Mouse (Mus musculus) heart, embryonic 15.5 days (tissue): ENCODE data around the gene Has3. TPM values are rescaled to one million over a fixed set of nuclear protein-coding genes. Genes with fewer than 3 reads are reported as not detected.

Experiments
- ATAC-seq: fragments of 200-750 bp; cut with Nextera tagmentation; replicated peaks from 2 replicates; pipeline ENCODE4 v1.8.0; 2017; ENCODE audit warnings: low read depth, moderate TSS enrichment; ENCODE audit not compliant: insufficient number of reproducible peaks, insufficient read depth, low FRiP score
- H3K27ac ChIP-seq: fragments of 300-500 bp; sonication (generic); 2 replicates; pipeline ENCODE4 v1.5.1; 2015; ENCODE audit warnings: mild to moderate bottlenecking, inconsistent platforms
- H3K27me3 ChIP-seq: fragments of 300-500 bp; sonication (generic); 2 replicates; pipeline ENCODE4 v1.6.1; 2015; ENCODE audit warnings: inconsistent platforms
- H3K36me3 ChIP-seq: fragments of 300-500 bp; sonication (generic); 2 replicates; pipeline ENCODE4 v1.6.1; 2015; ENCODE audit warnings: mild to moderate bottlenecking, inconsistent platforms
- H3K4me1 ChIP-seq: fragments of 300-500 bp; sonication (generic); replicated peaks from 2 replicates; pipeline ENCODE4 v1.6.1; 2015; ENCODE audit warnings: inconsistent platforms
- H3K4me2 ChIP-seq: fragments of 300-500 bp; sonication (generic); 2 replicates; pipeline ENCODE4 v1.6.1; 2015; ENCODE audit warnings: inconsistent platforms, mild to moderate bottlenecking, moderate library complexity
- H3K4me3 ChIP-seq: fragments of 300-500 bp; sonication (generic); 2 replicates; pipeline ENCODE4 v1.5.1; 2015; ENCODE audit warnings: mild to moderate bottlenecking, inconsistent platforms
- H3K9ac ChIP-seq: fragments of 300-500 bp; sonication (generic); 2 replicates; pipeline ENCODE4 v1.6.1; 2015; ENCODE audit warnings: mild to moderate bottlenecking, inconsistent platforms
- H3K9me3 ChIP-seq: fragments of 300-500 bp; sonication (generic); replicated peaks from 2 replicates; pipeline ENCODE4 v1.6.1; 2016; ENCODE audit warnings: inconsistent platforms
- WGBS: fragments of 180-500 bp; shearing (Covaris S2); methylation state at CpG from one replicate; pipeline ENCODE4 v1.1.7; 2015; ENCODE audit warnings: mixed read lengths; 5-methylcytosine and 5-hydroxymethylcytosine counted together
- polyA plus RNA-seq: library from polyadenylated mRNA; unstranded; fragments of >200 nt; fragmentation: Nextera tagmentation; extraction: Ambion mirVana; gene quantifications from 2 replicates; pipeline ENCODE4 v1.2.1, GENCODE M21; 2015

Gene Has3
- polyA plus RNA-seq, result 0.14 and 0.27 TPM in 2 replicates

- peak within 1 kb of the TSS; percentile 66 for H3K4me3 ChIP-seq
- H3K27me3 ChIP-seq, result peaks cover 28% of the 10 kb centered on the region
- peak within 1 kb of the TSS; percentile 66 for H3K9ac ChIP-seq
- WGBS, result 3% methylated on average over 18 of the region's 18 CpGs
- peaks cover 34% of the 10 kb centered on the region for H3K4me1 ChIP-seq
- H3K4me2 ChIP-seq, result peak within 1 kb of the TSS; percentile 99
- H3K36me3 ChIP-seq, result peaks cover 6% of the 10 kb centered on the region; the same call in 1 of the 2 replicates
- ATAC-seq, result no peak
- no peak within 1 kb of the TSS for H3K27ac ChIP-seq
- no peaks in the 10 kb centered on the region for H3K9me3 ChIP-seq
Measured at GRCm38 (mm10) chr8:106870051-106870450, at the start of gene Has3. Gene Has3 (plus strand): TSS chr8:106870242.

DNA sequence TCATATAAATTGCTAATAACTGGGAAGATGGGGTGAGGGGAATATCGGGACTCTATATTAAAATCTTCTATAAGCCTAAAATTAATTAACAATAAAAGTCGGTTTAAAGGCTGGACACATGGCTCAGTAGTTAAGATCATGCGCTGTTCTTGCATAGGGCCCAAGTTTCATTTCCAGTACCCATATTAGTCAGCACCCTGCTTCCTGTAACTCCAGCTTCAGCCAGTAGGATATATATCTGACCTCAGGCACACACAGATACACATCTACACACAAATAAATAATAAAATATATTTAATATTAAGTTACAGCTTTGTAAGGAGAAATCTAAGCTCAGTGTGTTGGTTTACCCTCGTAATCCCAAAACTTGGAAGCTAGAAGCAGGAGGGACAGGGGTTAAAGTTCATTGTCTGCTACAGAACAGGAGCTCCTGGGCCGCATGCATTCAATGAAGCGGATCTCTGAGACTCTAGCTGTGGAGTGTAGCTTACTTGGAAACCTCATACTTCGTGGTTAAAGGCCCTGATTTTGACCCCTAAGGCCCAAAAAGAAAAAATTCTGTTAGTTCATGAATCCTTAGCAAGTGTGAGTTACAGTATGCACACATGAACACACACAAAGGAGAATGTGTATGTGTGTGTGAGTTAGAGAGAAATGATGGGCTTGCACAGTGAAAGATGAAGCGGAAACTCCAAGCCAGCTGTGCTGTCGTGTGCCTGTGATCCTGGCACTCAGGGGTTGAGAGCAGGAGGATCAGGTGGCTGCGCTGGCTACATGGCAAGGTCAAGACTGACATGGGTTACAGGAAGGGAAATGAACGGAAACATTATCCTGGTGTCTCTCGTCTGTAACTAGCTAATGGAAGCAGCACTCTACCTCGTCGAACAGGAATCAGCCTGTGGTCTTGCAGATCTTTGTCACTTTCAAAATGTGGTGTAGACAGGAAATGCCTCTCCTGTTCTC is 49.2 kb upstream of the Has3 start:
- H3K9me3 ChIP-seq, result no peaks in the 10 kb centered on the region
- H3K4me2 ChIP-seq, result no peak overlapping the region
- H3K9ac ChIP-seq, result no peak overlapping the region
- no peaks in the 10 kb centered on the region for H3K36me3 ChIP-seq
- H3K27ac ChIP-seq, result no peak overlapping the region
- no peaks in the 10 kb centered on the region for H3K27me3 ChIP-seq
- no peak overlapping the region for H3K4me3 ChIP-seq
- ATAC-seq, result no peak
- 65% methylated on average over 14 of the region's 14 CpGs for WGBS
- peaks cover 13% of the 10 kb centered on the region for H3K4me1 ChIP-seq

DNA sequence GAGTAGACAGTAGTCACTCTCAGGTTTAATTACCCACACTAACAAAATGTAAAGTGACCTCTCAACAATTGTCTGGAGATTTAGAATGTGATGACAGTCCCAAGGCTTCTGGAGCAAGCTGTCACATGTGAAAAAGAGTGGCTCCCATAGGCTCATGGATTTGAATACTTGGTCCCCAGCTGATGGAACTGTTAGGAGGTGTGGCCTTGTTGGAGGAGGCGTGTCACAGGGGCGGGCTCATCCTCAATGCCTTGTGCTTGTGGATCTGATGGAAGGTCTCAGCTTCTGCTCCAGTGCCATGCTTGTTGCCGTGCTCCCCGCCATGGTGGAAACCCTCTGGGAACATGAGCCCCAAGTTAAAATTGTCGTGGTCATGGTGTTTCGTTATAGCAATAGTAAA is 41.1 kb upstream of the Has3 start:
- ATAC-seq, result no peak
- H3K27me3 ChIP-seq, result no peaks in the 10 kb centered on the region
- no peaks in the 10 kb centered on the region for H3K36me3 ChIP-seq
- H3K9ac ChIP-seq, result no peak overlapping the region
- H3K9me3 ChIP-seq, result no peaks in the 10 kb centered on the region
- no peaks in the 10 kb centered on the region for H3K4me1 ChIP-seq
- no peak overlapping the region for H3K27ac ChIP-seq
- H3K4me3 ChIP-seq, result no peak overlapping the region
- no peak overlapping the region for H3K4me2 ChIP-seq
- 80% methylated on average over 6 of the region's 6 CpGs for WGBS

DNA sequence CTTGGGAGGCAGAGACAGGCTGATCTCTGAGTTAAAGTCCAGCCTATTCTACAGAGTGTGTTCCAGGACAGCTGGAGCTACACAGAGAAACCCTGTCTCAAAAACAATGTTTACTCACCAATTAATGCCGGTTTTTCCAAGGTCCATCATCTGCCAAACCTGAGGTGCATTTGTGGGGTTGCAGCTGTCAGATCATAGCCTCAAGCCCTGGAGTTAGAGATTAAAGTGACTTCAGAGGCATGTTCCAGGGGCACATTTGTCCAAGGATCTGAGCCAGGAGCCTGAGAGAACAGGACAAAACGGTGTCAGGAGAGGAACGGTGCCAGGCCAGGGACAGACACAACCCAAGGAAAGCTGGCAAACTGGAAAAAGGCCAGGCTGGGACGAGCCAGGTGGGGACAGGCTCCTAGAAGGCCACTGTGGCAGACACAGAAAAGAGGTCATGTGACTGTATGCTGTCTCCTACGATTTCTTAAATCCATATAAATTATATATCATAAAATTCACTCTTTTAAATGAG is 40.5 kb upstream of the Has3 start:
- H3K4me2 ChIP-seq, result no peak overlapping the region
- no peak for ATAC-seq

GRCm38 (mm10) chr8:106834899-106835298 is 35.1 kb upstream of the Has3 start:
- H3K9me3 ChIP-seq, result no peaks in the 10 kb centered on the region
- no peak overlapping the region for H3K9ac ChIP-seq
- 0 out of 2 replicates have a peak overlapping the region, but pooled peaks have one; percentile 19 for H3K4me2 ChIP-seq
- peak; percentile 82 for ATAC-seq
- WGBS, result 24% methylated on average over 1 of the region's 1 CpGs
- H3K4me1 ChIP-seq, result peaks cover 33% of the 10 kb centered on the region
- no peaks in the 10 kb centered on the region for H3K27me3 ChIP-seq
- H3K27ac ChIP-seq, result peak overlapping the region; percentile 82
- H3K36me3 ChIP-seq, result no peaks in the 10 kb centered on the region
- H3K4me3 ChIP-seq, result no peak overlapping the region

More for the DNA sequence above, 40.5 kb upstream of the Has3 start:
- Histone ChIP-seq H3K27ac (no peak overlapping the region), H3K9ac (no peak overlapping the region), H3K4me3 (no peak overlapping the region), H3K4me1 (peaks cover 1% of the 10 kb centered on the region), H3K36me3 (no peaks in the 10 kb centered on the region), H3K27me3 (no peaks in the 10 kb centered on the region), H3K9me3 (no peaks in the 10 kb centered on the region)
- 76% methylated on average over 5 of the region's 5 CpGs for WGBS

GRCm38 (mm10) chr8:106836525-106836924 is 33.5 kb upstream of the Has3 start:
- Histone ChIP-seq H3K4me2 (no peak overlapping the region), H3K4me3 (no peak overlapping the region), H3K36me3 (no peaks in the 10 kb centered on the region), H3K9me3 (no peaks in the 10 kb centered on the region), H3K27me3 (no peaks in the 10 kb centered on the region), H3K27ac (no peak overlapping the region), H3K9ac (no peak overlapping the region), H3K4me1 (peaks cover 38% of the 10 kb centered on the region)
- WGBS, result 67% methylated on average over 6 of the region's 6 CpGs
- ATAC-seq, result no peak

DNA sequence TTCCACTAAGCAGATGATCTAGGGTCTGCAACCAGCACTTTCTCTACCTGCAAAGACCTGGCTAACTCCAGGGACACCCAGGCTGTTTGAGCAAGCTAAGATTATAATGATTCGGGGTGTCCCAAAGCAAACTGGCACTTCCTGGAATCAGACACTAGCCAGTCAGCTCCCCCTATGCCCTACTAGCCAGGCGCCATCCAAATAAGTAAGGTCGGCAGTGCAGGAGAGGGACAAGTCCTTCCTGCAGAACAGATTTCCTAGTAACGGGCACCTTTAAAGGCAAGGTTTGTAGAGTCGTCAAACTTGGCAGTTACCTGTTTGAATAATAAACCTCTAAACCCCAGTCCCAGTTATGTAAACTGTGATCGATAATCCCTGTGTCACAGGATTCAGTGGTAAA is 31.2 kb upstream of the Has3 start:
- no peaks in the 10 kb centered on the region for H3K27me3 ChIP-seq
- WGBS, result 55% methylated on average over 6 of the region's 6 CpGs
- H3K36me3 ChIP-seq, result no peaks in the 10 kb centered on the region
- peaks cover 38% of the 10 kb centered on the region for H3K4me1 ChIP-seq
- peak overlapping the region; percentile 38 for H3K4me2 ChIP-seq
- H3K4me3 ChIP-seq, result no peak overlapping the region
- H3K9me3 ChIP-seq, result no peaks in the 10 kb centered on the region
- H3K27ac ChIP-seq, result peak overlapping the region; percentile 95
- no peak for ATAC-seq
- 0 out of 2 replicates have a peak overlapping the region, but pooled peaks have one; percentile 32 for H3K9ac ChIP-seq

DNA sequence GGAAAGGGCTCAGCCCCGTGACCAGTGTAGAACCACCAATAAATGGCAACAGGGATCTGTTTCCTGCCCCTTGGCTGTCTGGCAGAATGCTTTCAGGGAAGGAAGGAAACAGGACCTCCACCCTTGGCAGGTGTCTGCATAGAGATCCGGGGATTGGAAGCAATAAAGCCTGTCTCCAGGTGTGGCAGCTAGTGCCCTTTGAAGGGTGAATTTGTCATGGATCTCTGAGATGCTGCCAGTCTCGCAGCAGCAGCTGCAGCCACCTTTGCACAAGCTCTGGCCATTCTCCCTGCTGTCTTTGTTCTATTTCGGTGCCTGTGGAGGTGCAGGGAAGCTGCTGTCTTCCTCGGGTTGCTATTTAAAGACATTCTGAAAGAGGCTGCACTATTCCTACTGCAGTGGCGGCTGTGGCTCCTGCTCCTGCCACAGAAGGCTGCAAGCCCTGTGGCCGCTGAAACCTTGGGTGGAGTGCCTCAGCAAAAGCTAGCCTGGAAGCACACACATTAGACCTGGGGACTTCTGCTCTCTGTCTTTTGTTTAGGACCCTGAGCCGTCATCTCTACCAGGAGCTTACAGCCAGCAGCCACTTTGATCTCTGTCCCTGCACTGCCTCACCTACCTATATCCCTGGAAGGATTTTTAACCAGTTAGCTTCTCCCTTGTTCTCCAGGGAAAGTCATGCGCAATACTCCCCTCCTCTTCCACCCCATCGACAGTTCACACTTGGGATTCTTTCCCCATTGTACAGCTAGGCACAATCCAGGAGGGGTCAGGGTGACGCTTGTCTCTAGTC is 30.6 kb upstream of the Has3 start:
- Histone ChIP-seq H3K27me3 (no peaks in the 10 kb centered on the region), H3K9ac (peak overlapping the region; percentile 32; the same call in 1 of the 2 replicates), H3K4me2 (peak overlapping the region; percentile 38), H3K27ac (peak overlapping the region; percentile 95), H3K36me3 (no peaks in the 10 kb centered on the region), H3K9me3 (no peaks in the 10 kb centered on the region), H3K4me1 (peaks cover 38% of the 10 kb centered on the region), H3K4me3 (no peak overlapping the region)
- 29% methylated on average over 11 of the region's 11 CpGs for WGBS
- ATAC-seq, result peak; percentile 67

GRCm38 (mm10) chr8:106850034-106850433 is 20.0 kb upstream of the Has3 start:
- Histone ChIP-seq H3K9ac (no peak overlapping the region), H3K4me3 (no peak overlapping the region), H3K4me2 (no peak overlapping the region), H3K36me3 (no peaks in the 10 kb centered on the region), H3K27me3 (no peaks in the 10 kb centered on the region), H3K4me1 (peaks cover 9% of the 10 kb centered on the region; the same call in 1 of the 2 replicates), H3K9me3 (no peaks in the 10 kb centered on the region), H3K27ac (no peak overlapping the region)
- WGBS, result 67% methylated on average over 10 of the region's 10 CpGs
- ATAC-seq, result no peak

DNA sequence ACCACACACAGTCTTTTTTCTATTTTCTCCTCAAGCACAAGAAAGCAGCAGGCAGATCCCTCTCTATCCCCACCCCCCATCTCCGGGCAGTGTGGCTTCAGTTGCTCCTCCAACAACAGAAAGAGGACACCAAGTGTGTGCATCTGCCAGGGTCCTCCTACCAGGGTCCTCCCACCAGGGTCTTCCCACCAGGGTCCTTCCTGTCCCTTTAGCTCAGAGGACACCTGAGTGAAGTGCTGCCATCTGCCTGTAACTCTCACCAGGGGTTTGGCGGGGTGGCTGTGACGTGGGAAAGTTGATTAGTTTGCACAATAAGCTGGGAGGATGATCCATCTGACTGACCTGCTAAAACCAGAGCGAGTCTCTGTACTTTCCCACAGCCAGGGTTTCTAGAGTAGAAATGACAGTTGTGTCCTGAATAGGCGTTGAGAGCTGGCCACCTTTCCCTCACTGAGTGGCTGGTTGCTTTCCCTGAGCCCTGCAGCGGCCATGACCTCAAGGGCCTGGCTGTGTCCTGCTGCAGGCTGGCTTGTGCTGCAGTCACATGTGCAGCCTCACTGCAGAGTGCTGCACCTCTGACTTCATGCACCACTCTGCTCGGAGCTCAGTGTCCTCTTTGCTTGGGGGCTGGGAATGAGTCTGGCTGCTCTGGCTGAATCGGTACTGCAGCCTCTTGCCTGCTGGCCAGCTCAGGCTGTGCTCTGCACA is 15.4 kb upstream of the Has3 start:
- Histone ChIP-seq H3K4me3 (no peak overlapping the region), H3K4me2 (no peak overlapping the region), H3K9ac (no peak overlapping the region), H3K9me3 (no peaks in the 10 kb centered on the region), H3K27me3 (no peaks in the 10 kb centered on the region), H3K4me1 (peaks cover 12% of the 10 kb centered on the region; the same call in 1 of the 2 replicates), H3K36me3 (no peaks in the 10 kb centered on the region), H3K27ac (no peak overlapping the region)
- peak; percentile 41; the same call in 1 of the 2 replicates for ATAC-seq
- 29% methylated on average over 8 of the region's 8 CpGs for WGBS
